Mouse (Mus musculus) embryonic facial prominence, embryonic 12.5 days (tissue): Measurements from ENCODE around the gene Bik. TPM values are rescaled to one million over a fixed set of nuclear protein-coding genes. Genes with fewer than 3 reads are reported as not detected.
A peak's percentile ranks its signal among the peaks of the same experiment; 100 is the strongest.
"Not testable (repeated sequence)": the region's sequence is repeated elsewhere in the genome, so short reads cannot be mapped to it uniquely, and the experiment has no call there.

Experiments
- ATAC-seq: fragments of 200-750 bp; cut with Nextera tagmentation; 2 replicates; pipeline ENCODE4 v1.8.0; 2017; ENCODE audit not compliant: insufficient number of reproducible peaks, insufficient read depth, low FRiP score, low TSS enrichment
- H3K27ac ChIP-seq: fragments of 300-500 bp; sonication (generic); 2 replicates; pipeline ENCODE4 v1.5.1; 2016; ENCODE audit warnings: mild to moderate bottlenecking
- H3K27me3 ChIP-seq: fragments of 300-500 bp; sonication (generic); 2 replicates; pipeline ENCODE4 v1.6.1; 2016; ENCODE audit warnings: mild to moderate bottlenecking, moderate library complexity
- H3K36me3 ChIP-seq: fragments of 300-500 bp; sonication (generic); 2 replicates; pipeline ENCODE4 v1.6.1; 2016; ENCODE audit warnings: mild to moderate bottlenecking
- H3K4me1 ChIP-seq: fragments of 300-500 bp; sonication (generic); 2 replicates; pipeline ENCODE4 v1.6.1; 2016
- H3K4me2 ChIP-seq: fragments of 300-500 bp; sonication (generic); replicated peaks from 2 replicates; pipeline ENCODE4 v1.6.1; 2016; ENCODE audit warnings: mild to moderate bottlenecking, moderate library complexity
- H3K4me3 ChIP-seq: fragments of 300-500 bp; sonication (generic); 2 replicates; pipeline ENCODE4 v1.5.1; 2016; ENCODE audit warnings: mild to moderate bottlenecking
- H3K9ac ChIP-seq: fragments of 300-500 bp; sonication (generic); 2 replicates; pipeline ENCODE4 v1.6.1; 2016; ENCODE audit warnings: mild to moderate bottlenecking, moderate library complexity
- H3K9me3 ChIP-seq: fragments of 300-500 bp; sonication (generic); 2 replicates; pipeline ENCODE4 v1.6.1; 2016; ENCODE audit warnings: mild to moderate bottlenecking, moderate library complexity
- WGBS: fragments of 180-500 bp; shearing (Covaris S2); methylation state at CpG from one replicate; pipeline ENCODE4 v1.1.7; 2016; 5-methylcytosine and 5-hydroxymethylcytosine counted together
- polyA plus RNA-seq: library from polyadenylated mRNA; unstranded; fragments of >200 nt; fragmentation: Nextera tagmentation; extraction: Ambion mirVana; gene quantifications from 2 replicates; pipeline ENCODE4 v1.2.1, GENCODE M21; 2016

Bik gene
- polyA plus RNA-seq, 1 experiment from 2014 or later = 3.4 TPM

DNA sequence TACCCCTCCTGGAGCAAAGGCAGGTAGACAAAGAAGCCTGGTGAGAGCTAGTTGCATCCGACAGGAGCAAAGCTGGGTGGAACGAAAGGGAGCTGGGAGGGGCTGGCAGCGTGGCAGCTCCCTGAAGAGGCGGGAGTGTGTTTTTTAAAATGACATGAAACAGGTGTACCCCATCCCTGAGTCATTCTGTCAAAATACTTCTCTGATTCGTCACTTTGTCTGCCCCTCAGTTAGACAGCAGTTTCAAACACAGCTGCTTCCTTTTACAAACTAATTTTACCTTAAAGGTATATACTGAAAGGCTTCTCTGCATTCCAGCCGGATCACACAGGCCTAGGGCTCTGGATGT lies 32.1 kb upstream of the Bik start:
- ATAC-seq = no peak
- peaks cover 63% of the 10 kb centered on the region for H3K36me3 ChIP-seq
- WGBS = 65% methylated on average over 6 of the region's 6 CpGs
- no peak overlapping the region for H3K27ac ChIP-seq
- H3K27me3 ChIP-seq = no peaks in the 10 kb centered on the region
- no peak overlapping the region for H3K4me3 ChIP-seq
- H3K4me1 ChIP-seq = no peaks in the 10 kb centered on the region
- no peaks in the 10 kb centered on the region for H3K9me3 ChIP-seq
- H3K9ac ChIP-seq = no peak overlapping the region
- H3K4me2 ChIP-seq = no peak overlapping the region

GRCm38 (mm10) chr15:83495195-83495594 lies 31.5 kb upstream of the Bik start:
- H3K36me3 ChIP-seq = peaks cover 64% of the 10 kb centered on the region
- ATAC-seq = no peak
- no peaks in the 10 kb centered on the region for H3K4me1 ChIP-seq
- H3K9me3 ChIP-seq = no peaks in the 10 kb centered on the region
- H3K4me3 ChIP-seq = no peak overlapping the region
- H3K4me2 ChIP-seq = no peak overlapping the region
- 85% methylated on average over 3 of the region's 3 CpGs for WGBS
- H3K9ac ChIP-seq = no peak overlapping the region
- H3K27ac ChIP-seq = no peak overlapping the region
- no peaks in the 10 kb centered on the region for H3K27me3 ChIP-seq

- Histone ChIP-seq H3K4me3 (no peak overlapping the region), H3K4me1 (no peaks in the 10 kb centered on the region), H3K36me3 (peaks cover 63% of the 10 kb centered on the region), H3K27ac (no peak overlapping the region), H3K4me2 (no peak overlapping the region), H3K9ac (no peak overlapping the region), H3K27me3 (no peaks in the 10 kb centered on the region), H3K9me3 (no peaks in the 10 kb centered on the region)
- no peak for ATAC-seq
- WGBS = 67% methylated on average over 22 of the region's 22 CpGs
Observed at GRCm38 (mm10) chr15:83495787-83496367, 30.8 kb upstream of the Bik start.

DNA sequence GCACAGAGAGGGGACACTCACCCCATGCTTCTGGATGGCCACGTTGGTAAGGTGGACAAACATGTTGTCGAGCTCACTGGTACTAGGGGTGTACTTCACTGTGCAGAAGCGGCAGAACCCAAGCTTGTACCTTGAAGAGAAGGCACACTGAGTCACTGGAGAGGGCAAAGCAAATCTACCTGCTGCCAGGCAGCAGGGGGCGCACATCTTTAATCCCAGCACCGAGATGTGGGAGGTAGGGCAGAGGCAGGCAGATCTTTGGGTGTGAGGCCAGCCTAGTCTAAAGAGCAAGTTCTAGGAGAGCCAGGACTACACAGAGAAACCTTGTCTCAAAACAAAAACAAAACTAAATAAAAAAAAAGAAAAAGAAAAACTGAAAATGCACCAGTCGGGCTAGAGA lies 29.4 kb upstream of the Bik start:
- H3K36me3 ChIP-seq = peaks cover 59% of the 10 kb centered on the region

GRCm38 (mm10) chr15:83499211-83499755 lies 27.4 kb upstream of the Bik start:
- Histone ChIP-seq H3K27me3 (no peaks in the 10 kb centered on the region), H3K9me3 (no peaks in the 10 kb centered on the region), H3K4me1 (no peaks in the 10 kb centered on the region), H3K27ac (no peak overlapping the region), H3K4me2 (no peak overlapping the region), H3K36me3 (peaks cover 63% of the 10 kb centered on the region), H3K9ac (no peak overlapping the region), H3K4me3 (no peak overlapping the region)
- ATAC-seq = no peak
- 89% methylated on average over 10 of the region's 10 CpGs for WGBS

More for the DNA sequence above, 29.4 kb upstream of the Bik start:
- 87% methylated on average over 6 of the region's 6 CpGs for WGBS
- no peak for ATAC-seq
- Histone ChIP-seq H3K9me3 (no peaks in the 10 kb centered on the region), H3K4me1 (no peaks in the 10 kb centered on the region), H3K9ac (no peak overlapping the region), H3K27ac (no peak overlapping the region), H3K4me3 (no peak overlapping the region), H3K4me2 (no peak overlapping the region), H3K27me3 (no peaks in the 10 kb centered on the region)

DNA sequence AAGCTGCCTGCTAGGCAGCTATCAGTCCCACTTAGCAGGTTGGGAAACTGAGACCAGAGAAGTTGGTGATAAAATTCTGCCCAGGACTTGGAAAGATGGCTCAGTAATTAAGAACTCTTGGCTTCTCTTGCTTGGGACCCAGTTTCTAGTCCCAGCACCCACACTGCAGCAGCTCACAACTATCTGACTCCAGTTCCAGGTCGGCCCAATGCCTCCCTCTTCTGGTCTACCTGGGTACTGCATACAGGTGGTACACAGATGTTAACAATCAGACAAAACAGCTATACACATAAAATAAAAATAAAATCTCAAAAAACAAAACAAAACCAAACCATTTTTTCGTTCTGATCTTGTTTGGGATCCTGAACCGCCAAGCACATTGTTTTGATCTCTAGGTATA lies 26.3 kb upstream of the Bik start:
- no peak overlapping the region for H3K27ac ChIP-seq
- H3K36me3 ChIP-seq = peaks cover 57% of the 10 kb centered on the region
- WGBS = 49% methylated on average over 3 of the region's 3 CpGs
- H3K9ac ChIP-seq = no peak overlapping the region
- no peaks in the 10 kb centered on the region for H3K4me1 ChIP-seq
- ATAC-seq = no peak
- H3K9me3 ChIP-seq = no peaks in the 10 kb centered on the region
- H3K4me2 ChIP-seq = no peak overlapping the region
- no peaks in the 10 kb centered on the region for H3K27me3 ChIP-seq
- H3K4me3 ChIP-seq = no peak overlapping the region

DNA sequence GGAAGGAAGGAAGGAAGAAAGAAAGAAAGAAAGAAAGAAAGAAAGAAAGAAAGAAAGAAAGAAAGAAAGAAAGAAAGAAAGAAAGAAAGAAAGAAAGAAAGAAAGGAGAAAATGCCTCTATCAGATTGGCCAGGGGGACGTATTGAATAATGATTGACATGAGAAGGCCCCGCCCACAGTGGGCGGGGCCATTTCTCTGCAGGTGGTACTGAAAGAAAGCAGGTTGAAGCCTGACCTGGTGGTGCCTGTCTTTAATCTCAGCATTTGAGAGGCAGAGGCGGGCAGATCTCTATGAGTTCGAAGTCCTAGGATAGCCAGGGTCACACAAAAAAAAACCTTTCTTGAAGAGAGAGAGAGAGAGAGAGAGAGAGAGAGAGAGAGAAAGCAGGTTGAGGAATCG lies 25.2 kb upstream of the Bik start:
- ATAC-seq, H3K4me3 ChIP-seq, H3K27ac ChIP-seq, H3K4me1 ChIP-seq, H3K4me2 ChIP-seq, H3K9me3 ChIP-seq, H3K27me3 ChIP-seq, H3K9ac ChIP-seq: not testable (repeated sequence)
- peaks cover 52% of the 10 kb centered on the region for H3K36me3 ChIP-seq
- WGBS = 78% methylated on average over 6 of the region's 6 CpGs

DNA sequence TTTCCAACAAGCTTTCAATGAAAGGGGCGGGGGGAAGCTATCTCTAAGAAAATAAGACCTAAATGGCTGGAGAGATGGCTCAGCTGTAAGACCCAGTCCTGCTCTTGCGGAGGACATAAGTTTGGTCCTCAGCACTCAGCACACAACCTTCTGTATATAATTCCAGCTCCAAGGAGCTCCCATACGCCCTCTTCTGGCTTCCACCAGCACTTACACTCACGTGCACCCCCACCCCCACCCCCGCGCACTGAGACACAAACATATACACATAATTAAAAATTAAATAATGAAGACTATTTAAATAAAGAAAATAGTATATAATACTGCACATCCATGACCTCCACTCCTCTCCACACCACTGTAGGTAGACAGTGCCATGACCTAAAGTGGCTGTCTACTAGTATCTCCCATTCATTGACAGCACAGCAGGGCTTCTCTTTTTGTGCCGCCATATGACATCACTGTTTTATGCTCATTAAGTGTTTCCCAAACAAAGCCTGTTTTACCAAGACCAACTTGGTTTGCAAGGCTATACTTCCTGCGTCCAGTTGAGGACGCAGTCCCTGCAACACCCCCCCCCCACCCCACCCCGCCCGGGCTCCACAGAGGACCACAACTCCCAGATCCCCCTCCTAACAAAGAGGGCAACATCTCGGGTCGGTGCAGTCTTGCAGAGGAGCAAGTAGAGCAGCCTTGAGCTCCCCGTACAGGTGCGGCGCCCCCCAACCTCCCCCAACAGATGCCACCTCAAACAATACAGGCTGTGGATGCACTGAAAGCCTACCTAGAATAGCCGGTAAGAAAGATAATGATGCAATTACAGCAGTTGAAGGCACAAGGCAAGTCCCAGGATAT lies 16.5 kb upstream of the Bik start:
- H3K27ac ChIP-seq = 0 out of 2 replicates have a peak overlapping the region, but pooled peaks have one; percentile 46
- peak overlapping the region; percentile 59 for H3K4me3 ChIP-seq
- WGBS = 28% methylated on average over 17 of the region's 17 CpGs
- ATAC-seq = peak; percentile 66
- H3K4me2 ChIP-seq = peak overlapping the region; percentile 85
- H3K9me3 ChIP-seq = no peaks in the 10 kb centered on the region
- H3K36me3 ChIP-seq = peaks cover 7% of the 10 kb centered on the region; the same call in 1 of the 2 replicates
- no peaks in the 10 kb centered on the region for H3K27me3 ChIP-seq
- peak overlapping the region; percentile 59 for H3K9ac ChIP-seq
- peaks cover 7% of the 10 kb centered on the region; the same call in 1 of the 2 replicates for H3K4me1 ChIP-seq

DNA sequence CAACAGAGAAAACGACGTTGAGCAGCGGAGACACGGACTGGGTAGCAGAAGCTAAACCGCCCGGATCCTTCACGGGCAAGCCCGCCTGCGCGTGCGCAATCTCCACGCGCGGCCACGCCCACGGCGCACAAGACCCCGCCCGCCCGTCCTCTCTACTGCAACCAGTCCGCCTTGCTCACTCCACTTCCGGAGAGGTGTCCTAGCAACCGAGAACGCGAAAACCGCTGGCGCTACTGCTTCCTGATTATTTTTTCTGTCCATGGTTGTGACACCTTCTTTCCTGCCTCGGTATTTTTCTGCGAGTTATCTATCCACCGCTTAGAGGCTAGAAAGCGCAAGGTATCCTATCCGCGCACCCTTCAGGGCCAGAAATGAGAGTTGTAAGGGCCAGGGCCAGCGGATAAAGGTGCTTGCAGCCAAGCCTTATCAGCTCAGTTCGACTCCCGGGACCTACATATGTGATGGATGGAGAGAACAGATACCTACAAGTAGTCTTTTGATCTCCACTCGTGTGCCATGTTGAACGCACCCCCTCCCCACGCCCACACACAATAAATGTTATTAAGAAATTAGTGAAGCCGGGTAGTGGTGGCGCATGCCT lies 15.8 kb upstream of the Bik start, which contains the start of gene Ttll1:
TSS of gene Ttll1 (minus strand) at position 89 of the 601 bp plus-strand sequence.
- Histone ChIP-seq H3K4me3 (peak within 1 kb of the TSS; percentile 59), H3K9ac (peak within 1 kb of the TSS; percentile 59), H3K27ac (0 out of 2 replicates have a peak within 1 kb of the TSS, but pooled peaks have one; percentile 46), H3K4me1 (peaks cover 7% of the 10 kb centered on the region; the same call in 1 of the 2 replicates), H3K4me2 (peak within 1 kb of the TSS; percentile 85), H3K9me3 (no peaks in the 10 kb centered on the region), H3K27me3 (no peaks in the 10 kb centered on the region), H3K36me3 (no peaks in the 10 kb centered on the region)
- ATAC-seq = peak; percentile 92
- 11% methylated on average over 41 of the region's 41 CpGs for WGBS

DNA sequence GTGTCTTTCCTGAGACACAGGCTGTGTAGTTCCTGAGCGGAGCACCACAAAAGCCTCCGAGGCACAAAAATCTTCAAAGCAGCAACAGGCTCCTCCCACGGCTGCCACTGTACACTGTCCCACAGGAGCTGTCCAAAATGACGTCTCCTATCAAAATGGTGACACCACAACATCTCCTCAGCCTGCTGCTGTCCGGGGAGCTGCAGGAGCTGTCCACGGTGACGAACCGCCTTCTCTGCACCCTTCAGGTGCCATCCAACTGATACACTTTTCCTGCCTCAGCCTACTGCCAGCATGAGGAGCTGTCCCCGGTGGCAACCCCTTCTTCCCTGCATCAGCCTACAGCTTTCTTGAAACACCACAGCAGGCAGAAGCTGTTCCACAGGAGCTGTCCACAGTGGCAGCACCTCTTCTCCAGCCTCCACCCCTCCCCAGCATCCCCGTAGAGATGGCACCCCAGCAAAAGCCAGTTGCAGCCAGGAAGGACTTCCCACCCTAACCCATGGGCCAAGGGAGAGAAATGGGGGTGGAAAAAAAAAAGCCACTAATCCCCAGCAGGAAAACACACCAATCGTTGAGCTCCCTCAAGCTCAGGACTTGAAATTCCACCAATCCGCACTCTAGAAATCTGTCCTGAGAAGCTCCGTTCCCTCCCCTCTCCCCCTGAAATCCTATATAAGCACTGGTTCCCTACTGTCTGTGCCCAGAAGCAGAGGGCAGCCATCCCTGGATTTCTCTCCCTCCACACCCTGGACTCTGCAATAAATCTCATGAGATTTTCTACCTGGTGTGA lies 14.0 kb upstream of the Bik start:
- no peak overlapping the region for H3K4me3 ChIP-seq
- no peak overlapping the region for H3K4me2 ChIP-seq
- ATAC-seq = no peak
- WGBS = 73% methylated on average over 13 of the region's 13 CpGs
- no peaks in the 10 kb centered on the region for H3K36me3 ChIP-seq
- peaks cover 8% of the 10 kb centered on the region; the same call in 1 of the 2 replicates for H3K4me1 ChIP-seq
- H3K27ac ChIP-seq = no peak overlapping the region
- no peaks in the 10 kb centered on the region for H3K9me3 ChIP-seq
- H3K9ac ChIP-seq = no peak overlapping the region
- no peaks in the 10 kb centered on the region for H3K27me3 ChIP-seq

GRCm38 (mm10) chr15:83515018-83515417 lies 11.6 kb upstream of the Bik start:
- no peak overlapping the region for H3K4me2 ChIP-seq
- H3K27me3 ChIP-seq = no peaks in the 10 kb centered on the region
- no peak for ATAC-seq
- WGBS = 68% methylated on average over 5 of the region's 5 CpGs
- no peaks in the 10 kb centered on the region for H3K9me3 ChIP-seq
- H3K9ac ChIP-seq = no peak overlapping the region
- no peak overlapping the region for H3K4me3 ChIP-seq
- no peaks in the 10 kb centered on the region for H3K36me3 ChIP-seq
- no peak overlapping the region for H3K27ac ChIP-seq
- H3K4me1 ChIP-seq = peaks cover 14% of the 10 kb centered on the region; the same call in 1 of the 2 replicates
